Mouse (Mus musculus): ENCODE results near the gene Commd7. TPM values are rescaled to one million over a fixed set of nuclear protein-coding genes. Genes with fewer than 3 reads are reported as not detected.

Commd7 gene
- 8.3 TPM for polyA plus RNA-seq (2014; fragmentation: Illumina TruSeq; extraction: RNeasy Lipid Tissue Mini Kit (QIAGEN cat#74804); ENCODE audit: low replicate concordance)

GRCm38 (mm10) chr2:153631976-153632870 is at the start of gene Commd7:
Gene Commd7, minus strand, starts transcription at chr2:153632781.

GRCm38 (mm10) chr2:153649298-153650013 is 16.9 kb upstream of the Commd7 start, which contains the start of gene Dnmt3b:
Gene Dnmt3b, plus strand, starts transcription at chr2:153649450.

Other genes with a start within 250 kb of the Commd7 start
- gene 4930404H24Rik, start 140.0 kb downstream of the Commd7 start, polyA plus RNA-seq (2014; fragmentation: Illumina TruSeq; extraction: RNeasy Lipid Tissue Mini Kit (QIAGEN cat#74804); ENCODE audit: low replicate concordance): not detected
- 19.3 TPM for gene Nol4l, start 102.8 kb downstream of the Commd7 start, polyA plus RNA-seq (2014; fragmentation: Illumina TruSeq; extraction: RNeasy Lipid Tissue Mini Kit (QIAGEN cat#74804); ENCODE audit: low replicate concordance)
- 1.2 TPM for gene Dnmt3b, start 16.7 kb upstream of the Commd7 start, polyA plus RNA-seq (2014; fragmentation: Illumina TruSeq; extraction: RNeasy Lipid Tissue Mini Kit (QIAGEN cat#74804); ENCODE audit: low replicate concordance)
- not detected for gene Dnmt3c, start 63.9 kb upstream of the Commd7 start, polyA plus RNA-seq (2014; fragmentation: Illumina TruSeq; extraction: RNeasy Lipid Tissue Mini Kit (QIAGEN cat#74804); ENCODE audit: low replicate concordance)
- 324 TPM for gene Mapre1, start 108.5 kb upstream of the Commd7 start, polyA plus RNA-seq (2014; fragmentation: Illumina TruSeq; extraction: RNeasy Lipid Tissue Mini Kit (QIAGEN cat#74804); ENCODE audit: low replicate concordance)
- not detected for gene Efcab8, start 147.2 kb upstream of the Commd7 start, polyA plus RNA-seq (2014; fragmentation: Illumina TruSeq; extraction: RNeasy Lipid Tissue Mini Kit (QIAGEN cat#74804); ENCODE audit: low replicate concordance)
- not detected for gene Sun5, start 238.3 kb upstream of the Commd7 start, polyA plus RNA-seq (2014; fragmentation: Illumina TruSeq; extraction: RNeasy Lipid Tissue Mini Kit (QIAGEN cat#74804); ENCODE audit: low replicate concordance)
- not detected for gene Bpifb2, start 242.3 kb upstream of the Commd7 start, polyA plus RNA-seq (2014; fragmentation: Illumina TruSeq; extraction: RNeasy Lipid Tissue Mini Kit (QIAGEN cat#74804); ENCODE audit: low replicate concordance)

Measured in small intestine, adult 10 weeks (tissue).